Mouse (Mus musculus) heart, embryonic 10.5 days (tissue): Measurements from ENCODE around the gene Mau2. TPM values are rescaled to one million over a fixed set of nuclear protein-coding genes. Genes with fewer than 3 reads are reported as not detected.
"Not testable (repeated sequence)": the region's sequence is repeated elsewhere in the genome, so short reads cannot be mapped to it uniquely, and the experiment has no call there.

Source experiments
- DNase-seq: peaks from one replicate; pipeline ENCODE4 v3.0.0-alpha.2; 2017; ENCODE audit warnings: low spot score
- H3K27ac ChIP-seq: fragments of 300-500 bp; sonication (generic); 2 replicates; pipeline ENCODE4 v1.5.1; 2016; ENCODE audit warnings: mild to moderate bottlenecking
- H3K27me3 ChIP-seq: fragments of 300-500 bp; sonication (generic); 2 replicates; pipeline ENCODE4 v1.6.1; 2016; ENCODE audit warnings: mild to moderate bottlenecking; ENCODE audit not compliant: poor library complexity, insufficient read depth, severe bottlenecking
- H3K36me3 ChIP-seq: fragments of 300-500 bp; sonication (generic); 2 replicates; pipeline ENCODE4 v1.6.1; 2016; ENCODE audit warnings: mild to moderate bottlenecking, moderate library complexity
- H3K4me1 ChIP-seq: fragments of 300-500 bp; sonication (generic); 2 replicates; pipeline ENCODE4 v1.6.1; 2016; ENCODE audit warnings: mild to moderate bottlenecking
- H3K4me3 ChIP-seq: fragments of 300-500 bp; sonication (generic); 2 replicates; pipeline ENCODE4 v1.5.1; 2016; ENCODE audit warnings: mild to moderate bottlenecking, moderate library complexity
- H3K9me3 ChIP-seq: fragments of 300-500 bp; sonication (generic); 2 replicates; pipeline ENCODE4 v1.6.1; 2016; ENCODE audit warnings: mild to moderate bottlenecking, moderate library complexity
- WGBS: fragments of 180-500 bp; shearing (Covaris S2); methylation state at CpG from one replicate; pipeline ENCODE4 v1.1.7; 2016; 5-methylcytosine and 5-hydroxymethylcytosine counted together
- polyA plus RNA-seq: library from polyadenylated mRNA; unstranded; fragments of >200 nt; fragmentation: Nextera tagmentation; extraction: Ambion mirVana; gene quantifications from 2 replicates; pipeline ENCODE4 v1.2.1, GENCODE M21; 2016

Mau2 gene
- polyA plus RNA-seq, 1 experiment from 2014 or later, result 46.5 TPM

GRCm38 (mm10) chr8:69988936-69989335, 53.6 kb downstream of the Mau2 start:
- H3K27ac ChIP-seq, DNase-seq, H3K4me3 ChIP-seq, H3K27me3 ChIP-seq, H3K9me3 ChIP-seq: not testable (repeated sequence)
- Histone ChIP-seq H3K4me1 (0 out of 2 replicates have a peak, but pooled peaks cover 11% of the 10 kb centered on the region), H3K36me3 (peaks cover 12% of the 10 kb centered on the region; the same call in 1 of the 2 replicates)
- WGBS, result 87% methylated on average over 7 of the region's 7 CpGs

DNA sequence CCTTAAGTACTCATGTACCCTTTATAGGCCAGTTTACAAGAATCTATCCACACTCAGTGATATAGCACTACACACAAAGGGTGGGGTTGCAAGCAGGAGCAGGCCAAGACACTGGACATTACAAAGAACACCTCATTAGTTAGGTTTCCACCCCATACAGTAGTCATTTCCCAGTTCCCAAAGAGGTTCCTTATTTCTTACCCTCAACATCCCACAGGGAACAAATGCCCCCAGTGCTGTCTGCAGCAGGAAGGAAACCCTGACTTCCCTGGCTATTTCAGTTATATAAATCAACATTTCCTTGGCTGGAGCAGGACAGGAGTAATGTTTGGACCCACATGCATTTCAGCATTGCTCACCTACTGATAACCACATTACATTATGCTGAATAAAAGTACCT, 54.8 kb downstream of the Mau2 start:
- DNase-seq, result peak; percentile 61
- Histone ChIP-seq H3K27me3 (no peaks in the 10 kb centered on the region), H3K9me3 (no peaks in the 10 kb centered on the region), H3K4me3 (no peak overlapping the region), H3K27ac (no peak overlapping the region), H3K36me3 (peaks cover 9% of the 10 kb centered on the region; the same call in 1 of the 2 replicates), H3K4me1 (0 out of 2 replicates have a peak, but pooled peaks cover 3% of the 10 kb centered on the region)

GRCm38 (mm10) chr8:69984876-69985553, 57.5 kb downstream of the Mau2 start:
- Histone ChIP-seq H3K27me3 (no peaks in the 10 kb centered on the region), H3K36me3 (no peaks in the 10 kb centered on the region)
- 85% methylated on average over 2 of the region's 2 CpGs for WGBS

DNA sequence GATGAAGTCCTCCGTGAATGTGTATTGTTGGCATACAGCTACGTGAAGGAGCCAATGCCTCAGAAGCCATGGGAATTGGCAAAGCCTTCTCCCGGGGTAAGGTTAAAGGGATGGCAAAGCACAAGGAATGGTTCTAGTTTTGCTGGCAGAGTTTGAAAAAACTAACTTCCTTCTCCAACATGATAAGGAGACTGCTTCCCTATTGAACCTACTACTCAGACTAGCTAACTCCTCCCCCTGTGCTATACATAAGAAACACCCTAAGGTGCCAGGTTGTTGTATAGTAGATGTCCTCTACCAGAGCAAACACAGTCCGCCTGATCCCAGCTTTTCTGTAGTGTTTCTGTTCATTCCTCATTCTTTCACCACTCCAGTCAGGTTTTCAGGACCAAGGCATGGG, 64.1 kb downstream of the Mau2 start:
- no peaks in the 10 kb centered on the region for H3K9me3 ChIP-seq
- peaks cover 2% of the 10 kb centered on the region; the same call in 1 of the 2 replicates for H3K36me3 ChIP-seq
- 92% methylated on average over 4 of the region's 4 CpGs for WGBS

More at GRCm38 (mm10) chr8:69984876-69985553, 57.5 kb downstream of the Mau2 start:
- DNase-seq, result no peak
- H3K4me1 ChIP-seq, result no peaks in the 10 kb centered on the region
- no peak overlapping the region for H3K27ac ChIP-seq
- no peaks in the 10 kb centered on the region for H3K9me3 ChIP-seq
- H3K4me3 ChIP-seq, result no peak overlapping the region

DNA sequence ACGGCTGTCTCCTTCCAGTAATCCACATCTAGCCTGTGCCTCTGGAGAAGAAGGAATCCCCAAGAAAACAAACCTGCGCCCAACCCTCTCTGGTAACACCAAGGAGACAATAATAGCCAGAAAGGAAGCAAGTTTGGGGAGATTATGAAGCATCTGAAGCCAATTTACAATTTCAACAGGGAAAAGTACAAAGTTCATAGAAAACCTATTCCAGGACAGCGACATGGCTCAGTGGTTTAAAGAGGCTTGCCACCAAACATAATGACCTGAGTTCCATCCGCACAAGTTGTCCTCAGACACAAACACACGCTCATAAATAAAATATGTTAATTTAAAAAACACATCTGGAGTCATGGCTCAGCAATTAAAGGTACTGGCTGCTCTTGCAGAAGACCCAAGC, 67.7 kb downstream of the Mau2 start:
- peaks cover 43% of the 10 kb centered on the region for H3K4me1 ChIP-seq
- no peaks in the 10 kb centered on the region for H3K9me3 ChIP-seq
- peak overlapping the region; percentile 87 for H3K4me3 ChIP-seq
- WGBS, result 33% methylated on average over 5 of the region's 5 CpGs
- no peak for DNase-seq
- peak overlapping the region; percentile 96 for H3K27ac ChIP-seq
- H3K36me3 ChIP-seq, result peaks cover 2% of the 10 kb centered on the region; the same call in 1 of the 2 replicates
- H3K27me3 ChIP-seq, result no peaks in the 10 kb centered on the region

More for the DNA sequence above, 64.1 kb downstream of the Mau2 start:
- DNase-seq, result no peak
- no peak overlapping the region for H3K4me3 ChIP-seq
- H3K27ac ChIP-seq, result no peak overlapping the region
- H3K27me3 ChIP-seq, result no peaks in the 10 kb centered on the region
- H3K4me1 ChIP-seq, result peaks cover 8% of the 10 kb centered on the region; the same call in 1 of the 2 replicates

- Histone ChIP-seq H3K4me1 (peaks cover 48% of the 10 kb centered on the region), H3K36me3 (no peaks in the 10 kb centered on the region; the same call in 1 of the 2 replicates), H3K27ac (peak overlapping the region; percentile 96), H3K27me3 (no peaks in the 10 kb centered on the region), H3K9me3 (no peaks in the 10 kb centered on the region), H3K4me3 (peak overlapping the region; percentile 87)
- WGBS, result 3% methylated on average over 50 of the region's 50 CpGs
- peak; percentile 98 for DNase-seq
Measured at GRCm38 (mm10) chr8:69974194-69974614, 68.3 kb downstream of the Mau2 start.

DNA sequence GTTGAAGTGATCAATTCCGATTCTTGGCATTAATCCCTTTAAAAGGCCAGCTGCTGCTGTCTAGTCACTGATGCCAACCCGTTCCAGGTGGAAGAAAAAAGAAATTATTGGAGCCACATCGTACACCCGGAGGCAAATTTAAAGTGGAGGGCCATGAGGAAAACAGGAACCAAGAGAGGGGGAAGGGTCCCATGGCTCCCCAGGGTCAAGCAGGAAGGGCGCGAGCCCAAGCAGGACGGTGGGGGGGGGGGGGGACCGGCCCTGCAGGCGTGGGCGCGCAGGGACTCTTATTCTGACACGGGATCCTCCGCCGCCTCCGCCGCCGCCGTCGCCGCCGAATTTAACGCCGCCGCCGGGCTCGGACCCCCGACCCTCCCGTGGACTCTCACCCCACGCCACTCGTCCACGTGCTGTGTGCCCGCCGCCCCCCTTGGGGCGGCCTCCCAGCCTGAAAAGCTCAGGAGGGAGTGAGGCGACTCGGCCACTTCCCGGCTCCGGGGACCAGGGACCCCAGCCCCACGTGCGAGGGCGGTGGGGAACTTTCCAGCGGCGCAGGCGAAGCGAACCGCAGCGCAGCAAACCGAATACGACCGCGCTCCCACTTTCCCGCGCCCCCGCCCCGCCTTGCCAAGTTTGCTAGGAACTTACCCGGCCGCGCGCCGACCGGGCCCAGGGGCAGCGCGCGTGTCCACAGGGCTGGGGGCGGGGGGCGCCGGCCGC, 68.9 kb downstream of the Mau2 start:
- H3K4me1 ChIP-seq, result peaks cover 48% of the 10 kb centered on the region
- no peaks in the 10 kb centered on the region for H3K9me3 ChIP-seq
- no peaks in the 10 kb centered on the region; the same call in 1 of the 2 replicates for H3K36me3 ChIP-seq
- H3K27ac ChIP-seq, result peak overlapping the region; percentile 96
- H3K4me3 ChIP-seq, result peak overlapping the region; percentile 87
- under 1% methylated on average over 60 of the region's 68 CpGs for WGBS
- DNase-seq, result peak; percentile 83
- H3K27me3 ChIP-seq, result no peaks in the 10 kb centered on the region

GRCm38 (mm10) chr8:69973063-69973441, 69.5 kb downstream of the Mau2 start:
- WGBS, result 16% methylated on average over 7 of the region's 7 CpGs
- H3K27ac ChIP-seq, result peak overlapping the region; percentile 96
- H3K9me3 ChIP-seq, result no peaks in the 10 kb centered on the region
- peak overlapping the region; percentile 87 for H3K4me3 ChIP-seq
- peaks cover 48% of the 10 kb centered on the region for H3K4me1 ChIP-seq
- H3K27me3 ChIP-seq, result no peaks in the 10 kb centered on the region
- DNase-seq, result no peak
- H3K36me3 ChIP-seq, result no peaks in the 10 kb centered on the region

- Histone ChIP-seq H3K9me3 (no peaks in the 10 kb centered on the region), H3K27me3 (no peaks in the 10 kb centered on the region), H3K36me3 (no peaks in the 10 kb centered on the region), H3K4me1 (peaks cover 56% of the 10 kb centered on the region), H3K4me3 (peak overlapping the region; percentile 19; the same call in 1 of the 2 replicates), H3K27ac (no peak overlapping the region)
- DNase-seq, result no peak
- 73% methylated on average over 2 of the region's 2 CpGs for WGBS
Measured at GRCm38 (mm10) chr8:69970880-69971279, 71.7 kb downstream of the Mau2 start.

GRCm38 (mm10) chr8:69967291-69967933, 75.1 kb downstream of the Mau2 start:
- H3K9me3 ChIP-seq, result no peaks in the 10 kb centered on the region
- H3K4me1 ChIP-seq, result peaks cover 56% of the 10 kb centered on the region
- H3K36me3 ChIP-seq, result peaks cover 15% of the 10 kb centered on the region; the same call in 1 of the 2 replicates
- H3K27me3 ChIP-seq, result no peaks in the 10 kb centered on the region
- no peak overlapping the region for H3K27ac ChIP-seq
- DNase-seq, result no peak
- no peak overlapping the region for H3K4me3 ChIP-seq
- WGBS, result 78% methylated on average over 4 of the region's 4 CpGs
